Mouse (Mus musculus): Measurements from ENCODE around the gene Steap3. TPM values are rescaled to one million over a fixed set of nuclear protein-coding genes. Genes with fewer than 3 reads are reported as not detected.

Steap3 gene
- total RNA-seq, 2 experiments from 2014 or later = 6.2 to 6.8 TPM

DNA sequence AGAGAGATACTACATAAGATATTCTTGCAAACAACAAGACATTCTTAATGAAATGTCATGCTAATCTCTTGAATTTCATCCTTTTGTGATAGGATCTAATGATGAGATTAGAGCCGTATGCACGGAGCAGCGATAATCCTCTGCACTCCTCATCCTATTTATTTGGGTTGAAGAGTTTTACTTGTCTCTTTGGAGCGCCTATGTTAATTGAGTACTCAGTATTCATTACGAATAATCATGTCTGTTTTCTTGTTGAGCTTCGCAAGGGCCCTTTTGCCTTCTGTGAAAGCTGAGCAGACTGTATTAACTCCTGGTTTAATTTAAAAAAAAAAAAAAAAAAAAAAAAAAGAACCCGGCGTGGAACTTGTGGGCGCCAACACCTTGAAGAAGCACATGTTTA, 85.8 kb downstream of the Steap3 start:
- H3K4me3 ChIP-seq = no peak overlapping the region

GRCm38 (mm10) chr1:120186204-120186603, 86.3 kb downstream of the Steap3 start:
- no peak overlapping the region for H3K4me3 ChIP-seq
- no peak for TF ChIP-seq CTCF (conservative IDR thresholded peaks at IDR 0.05)
- DNase-seq (ENCODE audit: low spot score in 2 of 2) = no peak
- 0 out of 2 replicates have a peak overlapping the region, but pooled peaks have one; percentile 39 for H3K27ac ChIP-seq

More for the DNA sequence above, 85.8 kb downstream of the Steap3 start:
- TF ChIP-seq CTCF (conservative IDR thresholded peaks at IDR 0.05) = no peak
- 0 out of 2 replicates have a peak overlapping the region, but pooled peaks have one; percentile 39 for H3K27ac ChIP-seq
- DNase-seq (ENCODE audit: low spot score in 2 of 2) = no peak

GRCm38 (mm10) chr1:120177141-120177540, 95.4 kb downstream of the Steap3 start:
- H3K4me3 ChIP-seq = no peak overlapping the region
- no peak for TF ChIP-seq CTCF (conservative IDR thresholded peaks at IDR 0.05)
- H3K27ac ChIP-seq = no peak overlapping the region
- no peak for DNase-seq (ENCODE audit: low spot score in 2 of 2)

- TF ChIP-seq CTCF (conservative IDR thresholded peaks at IDR 0.05) = no peak
- no peak for DNase-seq (ENCODE audit: low spot score in 2 of 2)
- Histone ChIP-seq H3K27ac (no peak overlapping the region), H3K4me3 (no peak overlapping the region)
Measured at GRCm38 (mm10) chr1:120176313-120176712, 96.2 kb downstream of the Steap3 start.

DNA sequence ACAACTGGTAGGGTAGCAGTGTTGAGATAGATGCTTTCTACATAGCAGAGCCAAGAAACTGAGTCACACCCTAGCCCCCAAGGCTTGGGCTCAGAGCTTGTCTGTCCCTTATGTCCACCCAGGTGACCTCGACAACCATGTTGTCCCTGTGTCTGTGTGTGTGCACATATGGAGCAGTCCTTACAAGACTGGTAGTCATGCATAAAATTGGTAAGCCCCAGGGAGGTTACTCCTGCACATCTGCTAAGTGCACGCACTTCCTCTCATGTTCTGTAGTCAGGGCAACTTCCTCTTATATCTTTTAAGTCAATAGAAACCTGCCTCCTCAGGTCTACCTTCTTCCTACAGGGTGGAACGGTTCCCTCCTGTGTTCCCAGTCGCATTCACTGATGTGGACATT, 97.5 kb downstream of the Steap3 start:
- no peak overlapping the region for H3K4me3 ChIP-seq
- no peak overlapping the region for H3K27ac ChIP-seq
- no peak for TF ChIP-seq CTCF (conservative IDR thresholded peaks at IDR 0.05)
- no peak for DNase-seq (ENCODE audit: low spot score in 2 of 2)

GRCm38 (mm10) chr1:120171819-120172521, 100.5 kb downstream of the Steap3 start:
- no peak overlapping the region for H3K4me3 ChIP-seq
- peak; percentile 94 for TF ChIP-seq CTCF (conservative IDR thresholded peaks at IDR 0.05)
- DNase-seq (ENCODE audit: low spot score in 2 of 2) = peak; percentile 37 to 55
- no peak overlapping the region for H3K27ac ChIP-seq

GRCm38 (mm10) chr1:120170307-120170706, 102.2 kb downstream of the Steap3 start:
- no peak for DNase-seq (ENCODE audit: low spot score in 2 of 2)
- Histone ChIP-seq H3K4me3 (no peak overlapping the region), H3K27ac (no peak overlapping the region)
- TF ChIP-seq CTCF (conservative IDR thresholded peaks at IDR 0.05) = no peak

- H3K27ac ChIP-seq = no peak overlapping the region
- TF ChIP-seq CTCF (conservative IDR thresholded peaks at IDR 0.05) = no peak
Measured at GRCm38 (mm10) chr1:120168674-120169073, 103.8 kb downstream of the Steap3 start.

GRCm38 (mm10) chr1:120168016-120168415, 104.5 kb downstream of the Steap3 start:
- no peak for DNase-seq (ENCODE audit: low spot score in 2 of 2)
- Histone ChIP-seq H3K4me3 (no peak overlapping the region), H3K27ac (no peak overlapping the region)
- no peak for TF ChIP-seq CTCF (conservative IDR thresholded peaks at IDR 0.05)

More at GRCm38 (mm10) chr1:120168674-120169073, 103.8 kb downstream of the Steap3 start:
- no peak overlapping the region for H3K4me3 ChIP-seq
- no peak for DNase-seq (ENCODE audit: low spot score in 2 of 2)

- Histone ChIP-seq H3K27ac (no peak overlapping the region), H3K4me3 (no peak overlapping the region)
- no peak for TF ChIP-seq CTCF (conservative IDR thresholded peaks at IDR 0.05)
- no peak for DNase-seq (ENCODE audit: low spot score in 2 of 2)
Measured at GRCm38 (mm10) chr1:120162616-120163015, 109.9 kb downstream of the Steap3 start.

DNA sequence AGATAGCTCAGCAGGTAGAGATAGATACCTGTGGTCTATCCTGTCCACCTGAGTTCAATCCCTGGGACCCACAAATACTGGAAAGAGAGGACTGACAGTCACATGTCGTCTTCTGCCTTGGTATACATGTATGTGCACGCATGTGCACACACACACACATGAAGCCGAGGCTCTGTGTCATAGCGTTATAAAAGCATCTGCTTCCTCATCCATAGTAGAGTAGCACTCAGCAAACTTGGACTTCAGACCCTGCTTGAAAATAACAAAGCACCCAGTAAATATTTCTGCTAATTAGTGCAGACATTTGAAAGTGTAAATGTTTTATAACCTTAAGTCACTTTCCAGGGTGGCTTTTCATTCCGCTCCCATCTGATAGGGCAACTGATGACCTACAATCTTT, 111.0 kb downstream of the Steap3 start:
- no peak for DNase-seq (ENCODE audit: low spot score in 2 of 2)
- no peak overlapping the region for H3K27ac ChIP-seq

GRCm38 (mm10) chr1:120158474-120159127, 113.9 kb downstream of the Steap3 start:
- DNase-seq (ENCODE audit: low spot score in 2 of 2) = no peak
- Histone ChIP-seq H3K4me3 (no peak overlapping the region), H3K27ac (no peak overlapping the region)
- TF ChIP-seq CTCF (conservative IDR thresholded peaks at IDR 0.05) = no peak

More for the DNA sequence above, 111.0 kb downstream of the Steap3 start:
- no peak overlapping the region for H3K4me3 ChIP-seq
- TF ChIP-seq CTCF (conservative IDR thresholded peaks at IDR 0.05) = no peak

GRCm38 (mm10) chr1:120155325-120155724, 117.2 kb downstream of the Steap3 start:
- DNase-seq (ENCODE audit: low spot score in 2 of 2) = peak in 1 of 2 experiments; percentile 37
- peak; percentile 91 for TF ChIP-seq CTCF (conservative IDR thresholded peaks at IDR 0.05)
- Histone ChIP-seq H3K27ac (no peak overlapping the region), H3K4me3 (no peak overlapping the region)

- TF ChIP-seq CTCF (conservative IDR thresholded peaks at IDR 0.05) = peak; percentile 81
- DNase-seq (ENCODE audit: low spot score in 2 of 2) = peak; percentile 26 to 54
- Histone ChIP-seq H3K27ac (no peak overlapping the region), H3K4me3 (no peak overlapping the region)
Measured at GRCm38 (mm10) chr1:120154232-120154631, 118.3 kb downstream of the Steap3 start.

All from layer of hippocampus, adult 2 months (tissue).